Mouse (Mus musculus): ENCODE measurements at regions not wholly inside any gene's neighbourhood (a gene's known extent, or its start where the extent isn't known, plus 50 kb on each side); places are given as distances from the start of the nearest gene placed in this dataset.

DNA sequence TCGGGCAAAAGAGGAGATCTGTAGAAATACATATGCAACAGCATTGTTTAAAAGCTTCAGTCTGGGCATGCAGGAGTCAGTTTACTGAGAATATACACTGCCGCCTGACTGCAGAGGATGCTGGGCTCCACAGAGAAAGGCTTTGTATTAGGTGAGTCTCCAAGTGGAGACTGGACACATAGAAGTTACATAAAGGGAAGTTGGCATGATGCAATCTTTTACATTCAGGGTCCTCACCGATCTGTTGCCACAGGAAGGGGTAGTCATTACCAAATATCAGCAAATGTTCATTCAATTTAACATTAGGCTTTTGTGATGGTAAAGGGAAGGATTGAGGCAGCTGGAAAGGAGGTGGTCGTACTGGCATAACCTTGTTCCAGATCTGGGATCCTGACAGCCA lies 89.7 kb upstream of the Arntl start:
- no peak for TF ChIP-seq CTCF (IDR thresholded peaks at IDR 0.05; ENCODE audit: control insufficient read depth, insufficient read depth, low read length)
- no peak for TF ChIP-seq POLR2A (IDR thresholded peaks at IDR 0.05; ENCODE audit: borderline replicate concordance, control insufficient read depth, low read depth, low read length)

All from bone marrow, adult 2 months (tissue).